Mouse (Mus musculus): ENCODE measurements around the gene Tnfsf14. TPM values are rescaled to one million over a fixed set of nuclear protein-coding genes. Genes with fewer than 3 reads are reported as not detected.

The Tnfsf14 gene
- polyA plus RNA-seq, 1 experiment = not detected

DNA sequence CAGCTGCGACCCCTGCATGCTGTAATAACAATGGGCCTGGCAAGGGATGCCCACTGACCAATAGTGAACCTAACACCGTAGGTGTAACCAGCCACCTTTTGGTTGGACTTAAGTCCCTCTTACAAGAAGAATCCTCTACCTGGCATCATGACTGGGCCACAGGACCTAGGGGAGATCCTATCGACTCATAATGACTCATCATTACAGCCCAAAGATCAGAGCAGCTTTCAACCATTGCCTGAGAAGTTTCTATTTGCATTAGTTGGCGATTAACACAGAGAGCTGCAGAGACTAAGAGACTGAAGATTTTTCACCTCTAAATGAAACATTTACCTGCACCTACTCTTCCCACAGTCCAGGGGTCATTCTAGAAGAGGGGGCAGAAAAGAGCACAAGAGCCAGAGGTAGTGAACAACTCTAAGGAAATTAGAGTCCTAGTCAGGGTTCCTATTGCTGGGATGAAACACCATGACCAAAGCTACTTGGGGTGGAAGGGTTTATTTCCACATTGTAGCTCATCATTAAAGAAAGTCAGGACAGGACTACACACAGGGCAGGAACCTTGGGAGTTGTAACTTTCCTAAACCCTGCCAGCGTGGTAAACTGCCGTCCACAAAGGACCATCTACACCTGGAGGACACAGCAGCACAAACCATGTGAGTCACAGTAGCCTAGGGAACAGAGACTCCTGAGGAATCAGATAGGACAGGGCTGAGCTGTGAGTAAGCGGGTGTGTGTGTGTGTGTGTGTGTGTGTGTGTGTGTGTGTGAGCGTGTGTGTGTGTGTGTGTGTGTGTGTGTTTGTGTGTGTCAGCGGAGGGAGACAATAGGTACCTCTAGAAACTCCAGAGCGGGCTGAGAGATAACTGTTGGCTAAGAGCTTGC, 8.1 kb upstream of the Tnfsf14 start:
- no peak overlapping the region for H3K27ac ChIP-seq (ENCODE audit: control insufficient read depth, insufficient read depth, low read depth, low read length)
- TF ChIP-seq POLR2A (IDR thresholded peaks at IDR 0.05; ENCODE audit: control insufficient read depth, low read depth, low read length) (no peak), CTCF (IDR thresholded peaks at IDR 0.05; ENCODE audit: control insufficient read depth, insufficient read depth, insufficient replicate concordance, low read depth, low read length) (no peak)
- no peaks in the 10 kb centered on the region for H3K4me1 ChIP-seq (ENCODE audit: control insufficient read depth, insufficient read depth, low read length)
- H3K4me3 ChIP-seq (ENCODE audit: control insufficient read depth, low read depth, low read length) = no peak overlapping the region
- no peaks in the 10 kb centered on the region for H3K36me3 ChIP-seq (ENCODE audit: control insufficient read depth, insufficient read depth, low read length)
- H3K27me3 ChIP-seq (ENCODE audit: control insufficient read depth, insufficient read depth, low read length) = no peaks in the 10 kb centered on the region

DNA sequence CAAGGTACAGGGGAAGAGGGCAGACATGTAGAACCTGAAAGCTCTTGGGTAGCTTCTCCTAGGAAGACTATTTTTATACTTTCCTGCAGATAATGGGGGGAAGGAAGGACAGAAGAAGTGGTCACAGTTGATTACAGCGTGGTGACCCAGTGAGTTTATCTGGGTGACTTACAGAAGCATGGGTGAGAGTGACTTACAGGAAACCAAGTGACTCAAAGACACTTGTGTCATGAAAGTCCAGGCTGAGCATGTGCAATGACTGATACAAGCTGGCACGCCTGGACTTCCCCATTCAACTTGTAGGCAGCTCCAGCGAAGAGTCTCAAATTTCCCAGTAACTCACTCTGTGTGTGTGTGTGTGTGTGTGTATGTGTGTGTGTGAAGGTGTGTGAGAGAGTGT, 4.3 kb upstream of the Tnfsf14 start:
- no peaks in the 10 kb centered on the region for H3K36me3 ChIP-seq (ENCODE audit: control insufficient read depth, insufficient read depth, low read length)
- no peaks in the 10 kb centered on the region for H3K4me1 ChIP-seq (ENCODE audit: control insufficient read depth, insufficient read depth, low read length)
- H3K27me3 ChIP-seq (ENCODE audit: control insufficient read depth, insufficient read depth, low read length) = no peaks in the 10 kb centered on the region
- TF ChIP-seq POLR2A (IDR thresholded peaks at IDR 0.05; ENCODE audit: control insufficient read depth, low read depth, low read length) (no peak), CTCF (IDR thresholded peaks at IDR 0.05; ENCODE audit: control insufficient read depth, insufficient read depth, insufficient replicate concordance, low read depth, low read length) (no peak)
- no peak overlapping the region for H3K27ac ChIP-seq (ENCODE audit: control insufficient read depth, insufficient read depth, low read depth, low read length)
- no peak overlapping the region for H3K4me3 ChIP-seq (ENCODE audit: control insufficient read depth, low read depth, low read length)

DNA sequence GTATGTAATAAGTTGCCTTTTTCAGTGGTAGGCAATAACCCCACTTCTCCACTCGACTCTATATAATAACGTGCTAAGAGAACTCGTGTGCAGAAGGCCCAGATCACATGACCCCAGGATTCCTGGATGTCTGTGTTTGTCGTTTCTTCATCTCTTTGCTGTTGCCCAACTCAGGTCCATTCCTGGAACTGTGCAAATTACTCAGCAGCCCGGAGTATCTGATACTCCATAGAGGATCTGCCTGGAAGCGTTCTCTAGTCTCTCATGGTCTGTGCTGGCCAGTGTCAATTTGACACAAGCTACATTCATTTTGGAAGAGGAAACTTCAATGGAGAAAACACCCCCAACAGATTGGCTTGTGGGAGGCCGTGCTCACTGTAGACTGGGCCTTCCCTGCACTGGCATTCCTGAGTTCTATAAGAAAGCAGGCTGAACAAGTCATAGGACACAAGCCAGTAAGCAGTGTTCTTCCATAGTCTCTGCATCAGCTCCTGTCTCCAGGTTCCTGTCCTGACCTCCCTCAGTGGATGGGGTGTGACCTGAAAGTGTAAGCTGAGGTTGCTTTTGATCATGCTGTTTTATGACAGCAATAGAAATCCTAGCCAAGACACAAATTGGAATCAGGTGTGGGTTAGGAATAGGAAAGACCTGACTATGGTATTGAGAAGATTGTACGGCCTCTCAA, 1.5 kb upstream of the Tnfsf14 start:
- no peak for TF ChIP-seq POLR2A (IDR thresholded peaks at IDR 0.05; ENCODE audit: control insufficient read depth, low read depth, low read length)
- no peak for TF ChIP-seq CTCF (IDR thresholded peaks at IDR 0.05; ENCODE audit: control insufficient read depth, insufficient read depth, insufficient replicate concordance, low read depth, low read length)
- Histone ChIP-seq H3K27me3 (ENCODE audit: control insufficient read depth, insufficient read depth, low read length) (no peaks in the 10 kb centered on the region), H3K4me3 (ENCODE audit: control insufficient read depth, low read depth, low read length) (no peak overlapping the region), H3K4me1 (ENCODE audit: control insufficient read depth, insufficient read depth, low read length) (peaks cover 3% of the 10 kb centered on the region), H3K27ac (ENCODE audit: control insufficient read depth, insufficient read depth, low read depth, low read length) (no peak overlapping the region), H3K36me3 (ENCODE audit: control insufficient read depth, insufficient read depth, low read length) (no peaks in the 10 kb centered on the region)

DNA sequence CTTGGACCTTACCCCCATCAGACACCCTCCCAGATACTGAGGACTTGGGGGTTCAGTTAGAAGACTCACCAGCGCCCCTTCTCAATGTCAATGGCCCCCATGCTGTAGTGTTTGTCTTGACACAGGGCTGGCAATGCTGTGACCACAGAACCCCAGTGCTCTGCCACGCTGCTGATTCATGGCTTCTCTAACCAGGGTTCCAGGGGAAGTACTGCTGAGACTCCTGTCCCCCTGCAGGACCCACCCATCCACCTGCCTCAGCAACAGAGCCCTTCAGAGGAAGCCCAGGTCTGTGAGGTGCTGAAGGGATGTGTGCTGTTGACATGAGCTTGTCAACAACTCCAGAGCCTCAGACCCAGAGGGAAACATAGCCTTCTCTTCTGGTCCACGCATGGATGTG, 794 bp upstream of the Tnfsf14 start:
- Histone ChIP-seq H3K4me1 (ENCODE audit: control insufficient read depth, insufficient read depth, low read length) (peaks cover 6% of the 10 kb centered on the region), H3K27ac (ENCODE audit: control insufficient read depth, insufficient read depth, low read depth, low read length) (no peak overlapping the region), H3K4me3 (ENCODE audit: control insufficient read depth, low read depth, low read length) (no peak overlapping the region), H3K36me3 (ENCODE audit: control insufficient read depth, insufficient read depth, low read length) (no peaks in the 10 kb centered on the region), H3K27me3 (ENCODE audit: control insufficient read depth, insufficient read depth, low read length) (no peaks in the 10 kb centered on the region)
- TF ChIP-seq CTCF (IDR thresholded peaks at IDR 0.05; ENCODE audit: control insufficient read depth, insufficient read depth, insufficient replicate concordance, low read depth, low read length) = no peak
- no peak for TF ChIP-seq POLR2A (IDR thresholded peaks at IDR 0.05; ENCODE audit: control insufficient read depth, low read depth, low read length)

DNA sequence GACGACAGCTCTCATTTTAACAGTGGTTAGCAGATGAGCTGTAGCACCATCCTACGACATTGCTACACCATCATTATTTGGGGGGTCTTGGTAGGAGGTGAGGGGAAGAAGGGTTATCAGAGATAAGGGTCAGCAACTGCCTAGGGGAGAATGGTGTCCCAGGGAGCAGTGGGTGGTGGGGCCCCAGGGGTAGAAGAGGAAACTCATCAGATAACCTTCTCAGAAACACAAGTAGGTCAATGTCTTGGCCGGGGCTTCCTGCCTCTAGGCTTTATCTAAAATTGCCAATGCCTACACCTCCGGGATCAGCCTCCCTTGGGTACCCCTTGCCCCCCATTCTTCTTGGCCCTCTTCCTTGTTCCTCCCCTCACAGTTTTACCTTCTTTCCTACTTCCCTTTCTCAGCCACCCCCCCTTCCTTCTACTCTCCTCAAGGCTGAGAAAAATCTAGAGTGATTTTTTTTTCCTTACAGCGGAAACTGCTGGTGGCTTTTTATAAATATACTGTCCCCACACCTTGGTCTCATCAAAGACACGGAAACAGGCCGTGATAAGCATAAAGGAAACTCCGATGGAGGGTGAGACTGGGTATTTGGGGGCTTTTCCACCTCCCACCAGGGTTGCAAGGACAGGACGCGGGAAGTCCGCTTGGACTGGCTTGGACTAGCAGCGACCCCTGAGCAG, 5.3 kb downstream of the Tnfsf14 start:
- H3K36me3 ChIP-seq (ENCODE audit: control insufficient read depth, insufficient read depth, low read length) = no peaks in the 10 kb centered on the region
- H3K4me1 ChIP-seq (ENCODE audit: control insufficient read depth, insufficient read depth, low read length) = peaks cover 6% of the 10 kb centered on the region
- no peak overlapping the region for H3K4me3 ChIP-seq (ENCODE audit: control insufficient read depth, low read depth, low read length)
- H3K27me3 ChIP-seq (ENCODE audit: control insufficient read depth, insufficient read depth, low read length) = no peaks in the 10 kb centered on the region
- no peak for TF ChIP-seq CTCF (IDR thresholded peaks at IDR 0.05; ENCODE audit: control insufficient read depth, insufficient read depth, insufficient replicate concordance, low read depth, low read length)
- TF ChIP-seq POLR2A (IDR thresholded peaks at IDR 0.05; ENCODE audit: control insufficient read depth, low read depth, low read length) = no peak
- no peak overlapping the region for H3K27ac ChIP-seq (ENCODE audit: control insufficient read depth, insufficient read depth, low read depth, low read length)

DNA sequence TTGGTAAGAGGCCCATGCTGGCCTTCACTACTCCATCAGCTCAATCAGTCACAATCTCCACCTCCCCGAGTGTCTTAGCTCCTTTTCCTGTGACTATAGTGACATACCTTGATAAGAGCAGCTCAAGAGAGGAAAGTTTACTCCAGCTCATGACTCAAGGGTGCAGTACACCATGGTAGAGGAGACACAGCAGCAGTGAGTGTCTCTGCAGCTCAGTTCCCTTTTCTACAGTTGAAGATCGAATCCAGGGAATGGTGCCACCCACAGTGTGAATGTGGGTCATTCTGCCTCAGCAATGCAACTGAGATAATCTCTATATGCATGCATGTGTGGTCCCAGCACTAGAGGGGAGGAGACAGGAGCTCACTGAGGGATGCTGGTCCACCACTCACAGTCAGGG, 8.3 kb downstream of the Tnfsf14 start:
- Histone ChIP-seq H3K27me3 (ENCODE audit: control insufficient read depth, insufficient read depth, low read length) (no peaks in the 10 kb centered on the region), H3K27ac (ENCODE audit: control insufficient read depth, insufficient read depth, low read depth, low read length) (no peak overlapping the region), H3K36me3 (ENCODE audit: control insufficient read depth, insufficient read depth, low read length) (no peaks in the 10 kb centered on the region), H3K4me3 (ENCODE audit: control insufficient read depth, low read depth, low read length) (no peak overlapping the region), H3K4me1 (ENCODE audit: control insufficient read depth, insufficient read depth, low read length) (peaks cover 4% of the 10 kb centered on the region)
- no peak for TF ChIP-seq CTCF (IDR thresholded peaks at IDR 0.05; ENCODE audit: control insufficient read depth, insufficient read depth, insufficient replicate concordance, low read depth, low read length)
- no peak for TF ChIP-seq POLR2A (IDR thresholded peaks at IDR 0.05; ENCODE audit: control insufficient read depth, low read depth, low read length)

DNA sequence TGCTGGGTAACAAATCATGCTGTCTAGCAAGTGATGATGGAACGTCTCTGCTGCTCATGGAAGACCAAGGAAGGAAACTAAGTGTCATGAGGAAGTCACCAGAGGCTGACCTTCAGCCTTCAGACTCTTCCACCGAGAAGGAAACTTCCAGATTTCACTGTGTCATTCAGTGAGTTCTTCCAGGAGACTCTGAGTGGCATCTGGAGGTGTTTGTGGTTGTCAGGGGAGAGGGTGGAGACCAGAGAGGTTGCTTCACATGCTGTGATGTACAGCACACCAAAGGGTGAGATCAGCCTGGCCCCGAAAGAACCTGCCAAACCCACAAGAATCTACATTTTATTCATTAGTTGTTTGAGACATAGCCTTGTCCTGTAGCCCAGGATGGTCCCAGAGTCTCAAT, 11.1 kb downstream of the Tnfsf14 start:
- H3K27me3 ChIP-seq (ENCODE audit: control insufficient read depth, insufficient read depth, low read length) = no peaks in the 10 kb centered on the region
- H3K27ac ChIP-seq (ENCODE audit: control insufficient read depth, insufficient read depth, low read depth, low read length) = no peak overlapping the region
- TF ChIP-seq CTCF (IDR thresholded peaks at IDR 0.05; ENCODE audit: control insufficient read depth, insufficient read depth, insufficient replicate concordance, low read depth, low read length) = no peak
- TF ChIP-seq POLR2A (IDR thresholded peaks at IDR 0.05; ENCODE audit: control insufficient read depth, low read depth, low read length) = no peak
- H3K4me1 ChIP-seq (ENCODE audit: control insufficient read depth, insufficient read depth, low read length) = no peaks in the 10 kb centered on the region
- no peak overlapping the region for H3K4me3 ChIP-seq (ENCODE audit: control insufficient read depth, low read depth, low read length)
- H3K36me3 ChIP-seq (ENCODE audit: control insufficient read depth, insufficient read depth, low read length) = no peaks in the 10 kb centered on the region
